ENCODE assay signal across 18 mouse cellular contexts in the genomic region with DNA sequence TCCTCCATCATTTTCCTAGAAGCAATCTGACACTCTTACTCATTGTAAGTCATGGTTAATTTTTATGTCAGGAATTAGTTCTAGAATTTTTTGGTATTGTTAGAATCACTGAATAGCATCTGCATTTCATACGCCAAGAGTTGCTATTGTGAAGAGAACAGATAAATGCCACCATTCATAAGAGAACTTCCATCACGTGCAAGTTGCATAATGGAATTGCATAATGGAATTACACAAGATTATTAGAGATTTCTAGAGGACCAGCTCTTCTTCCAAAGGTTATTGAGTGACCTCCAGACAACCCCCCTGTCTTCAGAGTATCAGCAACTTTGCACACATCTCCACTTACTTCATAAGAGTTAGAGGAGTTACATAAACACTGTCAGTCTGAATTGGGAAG.
A peak's percentile ranks its signal among the peaks of the same experiment; 100 is the strongest.
DNase-seq lines count a peak whose midpoint lies in the region; ATAC-seq and TF ChIP-seq lines count a peak whose summit lies in the region.
"Had no signal": no experiment of that assay in that cellular context is flagged by ENCODE, and none has a peak within 500 bp of the region (broad histone marks: within the 10 kb centered on the region; RNA-seq: fewer than 3 reads in every experiment).

No protein-coding gene starts in this region.

- H3K27ac ChIP-seq in liver, adult 2 months (replicated peaks; ENCODE audit: insufficient read depth, low read depth, low read length): no peak overlapping the region
- no peak overlapping the region for H3K27ac ChIP-seq in liver, embryonic 11.5 days (ENCODE audit: low read depth, low read length)
- no peak overlapping the region for H3K27ac ChIP-seq in heart, embryonic 11.5 days (ENCODE audit: low read depth, low read length)
- H3K27ac ChIP-seq: embryonic facial prominence, embryonic 12.5 days; forebrain, embryonic 12.5 days; gastrocnemius, adult 2 months; heart, embryonic 15.5 days; hindbrain, embryonic 14.5 days had no signal

- peaks cover 2% of the 10 kb centered on the region; the same call in 1 of the 2 replicates for H3K4me1 ChIP-seq in liver, adult 2 months (ENCODE audit: control insufficient read depth, insufficient read depth, low read length)
- H3K4me1 ChIP-seq in liver, embryonic 11.5 days (replicated peaks; ENCODE audit: control insufficient read depth, insufficient read depth, low read length): no peaks in the 10 kb centered on the region
- H3K4me1 ChIP-seq in heart, embryonic 11.5 days (ENCODE audit: control insufficient read depth, insufficient read depth, low read length): no peaks in the 10 kb centered on the region
- H3K4me1 ChIP-seq: embryonic facial prominence, embryonic 12.5 days; forebrain, embryonic 12.5 days; heart, embryonic 15.5 days had no signal

- H3K4me2 ChIP-seq in liver, embryonic 11.5 days: no peak overlapping the region
- no peak overlapping the region for H3K4me2 ChIP-seq in heart, embryonic 11.5 days
- H3K4me2 ChIP-seq: embryonic facial prominence, embryonic 12.5 days; forebrain, embryonic 12.5 days; heart, embryonic 15.5 days; hindbrain, embryonic 14.5 days had no signal

- no peaks in the 10 kb centered on the region for H3K27me3 ChIP-seq in liver, adult 2 months (ENCODE audit: control insufficient read depth, insufficient read depth, low read length)
- no peaks in the 10 kb centered on the region for H3K27me3 ChIP-seq in liver, embryonic 11.5 days (replicated peaks; ENCODE audit: control insufficient read depth, insufficient read depth, low read length)
- H3K27me3 ChIP-seq in heart, embryonic 11.5 days (ENCODE audit: control insufficient read depth, insufficient read depth, low read length): no peaks in the 10 kb centered on the region
- H3K27me3 ChIP-seq: embryonic facial prominence, embryonic 12.5 days; forebrain, embryonic 12.5 days; heart, embryonic 15.5 days had no signal

- WGBS in liver, adult 2 months: 31% methylated on average over 2 of the region's 2 CpGs
- WGBS in liver, embryonic 11.5 days: 67% methylated on average over 2 of the region's 2 CpGs
- 73% methylated on average over 2 of the region's 2 CpGs for WGBS in heart, embryonic 11.5 days (ENCODE audit: insufficient replicate concordance)

- H3K79me2 ChIP-seq in liver, adult 2 months (ENCODE audit: control insufficient read depth, insufficient read depth, low read length): no peaks in the 10 kb centered on the region

- no peak for TF ChIP-seq POLR2A in liver, adult 2 months (IDR thresholded peaks at IDR 0.05; ENCODE audit: extremely low read depth, insufficient read depth, low read length)

- peak; percentile 77 for DNase-seq in liver, adult 2 months (ENCODE audit: extremely low read depth, low read depth, low spot score)
- no peak for DNase-seq in liver, embryonic 11.5 days (ENCODE audit: low spot score)
- peak; percentile 42 for DNase-seq in brain, adult 2 months (ENCODE audit: low read depth, low spot score)
- peak; percentile 1 for DNase-seq in fat pad, adult 2 months (ENCODE audit: extremely low read depth, low read depth, low spot score)
- DNase-seq in gastrocnemius, adult 8-10 months (ENCODE audit: low spot score in 2 of 2): no peak
- DNase-seq: adrenal gland, adult 8-10 months; cerebellum, adult 11-12 months; cerebellum, adult 9-10 months; cerebellum, postnatal 25 days; gastrocnemius, adult 2 months; gastrocnemius, postnatal 36 days; heart, adult 11 months; heart, postnatal 14 days had no signal

- no peaks in the 10 kb centered on the region for H3K36me3 ChIP-seq in liver, adult 2 months (ENCODE audit: control insufficient read depth, insufficient read depth, low read length)
- H3K36me3 ChIP-seq in liver, embryonic 11.5 days (ENCODE audit: control insufficient read depth, insufficient read depth, low read length): no peaks in the 10 kb centered on the region
- H3K36me3 ChIP-seq in heart, embryonic 11.5 days (ENCODE audit: control insufficient read depth, insufficient read depth, low read length): no peaks in the 10 kb centered on the region
- H3K36me3 ChIP-seq: embryonic facial prominence, embryonic 12.5 days; forebrain, embryonic 12.5 days; heart, embryonic 15.5 days had no signal

- no peak for TF ChIP-seq CTCF in liver, adult 2 months (IDR thresholded peaks at IDR 0.05; ENCODE audit: low read depth, low read length)

- ATAC-seq in liver, embryonic 11.5 days (replicated peaks; ENCODE audit: low FRiP score): no peak
- ATAC-seq in heart, embryonic 11.5 days (replicated peaks; ENCODE audit: insufficient number of reproducible peaks, low FRiP score, low TSS enrichment): no peak

- H3K9me3 ChIP-seq in liver, embryonic 11.5 days (ENCODE audit: control insufficient read depth, low read length): no peaks in the 10 kb centered on the region
- H3K9me3 ChIP-seq in heart, embryonic 11.5 days (replicated peaks; ENCODE audit: control insufficient read depth, low read length): no peaks in the 10 kb centered on the region
- H3K9me3 ChIP-seq: embryonic facial prominence, embryonic 12.5 days; forebrain, embryonic 12.5 days; heart, embryonic 15.5 days had no signal

- no peak overlapping the region for H3K4me3 ChIP-seq in liver, adult 2 months (ENCODE audit: insufficient read depth, low read depth, low read length)
- no peak overlapping the region for H3K4me3 ChIP-seq in liver, embryonic 11.5 days (ENCODE audit: low read depth, low read length)
- no peak overlapping the region for H3K4me3 ChIP-seq in heart, embryonic 11.5 days (ENCODE audit: low read depth, low read length)
- H3K4me3 ChIP-seq: embryonic facial prominence, embryonic 12.5 days; forebrain, embryonic 12.5 days; gastrocnemius, adult 2 months; heart, embryonic 15.5 days had no signal

- no peak overlapping the region for H3K9ac ChIP-seq in liver, adult 2 months (ENCODE audit: low read depth, low read length)
- H3K9ac ChIP-seq in liver, embryonic 11.5 days (ENCODE audit: low read depth, low read length): no peak overlapping the region
- H3K9ac ChIP-seq in heart, embryonic 11.5 days (ENCODE audit: low read depth, low read length): no peak overlapping the region
- H3K9ac ChIP-seq: embryonic facial prominence, embryonic 12.5 days; forebrain, embryonic 12.5 days; heart, embryonic 15.5 days; hindbrain, embryonic 14.5 days had no signal

Comparison
In these comparisons a context has a peak if more than half of its experiments do, and no peak if none do; other contexts are left out.
1. DNase-seq: peak in liver, adult 2 months (single experiment), brain, adult 2 months (single experiment) and fat pad, adult 2 months (single experiment); none in liver, embryonic 11.5 days (single experiment) and gastrocnemius, adult 8-10 months (0 of 2).